Mouse (Mus musculus) kidney, adult 2 months (tissue): ENCODE measurements around the gene Limch1.

ENCODE experiments used
- CTCF ChIP-seq: fragments of 200-500 bp; conservative IDR thresholded peaks from 2 replicates; pipeline ENCODE4 v1.5.1; 2011; ENCODE audit warnings: low read depth, mild to moderate bottlenecking, control low read depth, low read length, moderate library complexity, mixed read lengths; ENCODE audit not compliant: insufficient read depth, insufficient read length
- POLR2A ChIP-seq: fragments of 200-500 bp; IDR thresholded peaks from one replicate; pipeline ENCODE4 v1.6.1; 2011; ENCODE audit warnings: low read depth, low read length, control low read depth

DNA sequence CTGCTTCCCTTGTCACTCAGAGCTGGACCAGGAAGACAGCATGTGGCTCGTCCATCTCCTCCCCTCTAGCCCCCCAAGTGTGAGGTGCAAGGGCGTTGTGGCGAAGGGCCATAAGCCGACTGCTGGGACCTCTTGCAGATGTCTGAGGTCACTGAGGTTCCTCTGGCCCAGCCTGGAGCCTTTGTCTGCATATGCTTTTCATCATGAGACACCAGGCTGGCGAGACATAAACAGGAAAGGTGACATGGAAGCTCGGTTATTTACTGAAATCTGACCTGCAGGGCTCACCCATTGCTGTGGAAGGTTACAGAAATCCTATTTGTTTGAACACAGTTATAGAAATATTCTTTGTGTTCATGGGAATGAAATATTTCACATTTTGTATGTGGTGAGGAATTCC, 45.7 kb upstream of the Limch1 start:
- TF ChIP-seq POLR2A = no peak
- TF ChIP-seq CTCF = no peak
